Mouse (Mus musculus): Measurements from ENCODE around the gene Ctnnbip1. TPM values are rescaled to one million over a fixed set of nuclear protein-coding genes. Genes with fewer than 3 reads are reported as not detected.

Gene Ctnnbip1
- polyA plus RNA-seq (2012; rRNA removed): 1.7 TPM in 2 replicates

DNA sequence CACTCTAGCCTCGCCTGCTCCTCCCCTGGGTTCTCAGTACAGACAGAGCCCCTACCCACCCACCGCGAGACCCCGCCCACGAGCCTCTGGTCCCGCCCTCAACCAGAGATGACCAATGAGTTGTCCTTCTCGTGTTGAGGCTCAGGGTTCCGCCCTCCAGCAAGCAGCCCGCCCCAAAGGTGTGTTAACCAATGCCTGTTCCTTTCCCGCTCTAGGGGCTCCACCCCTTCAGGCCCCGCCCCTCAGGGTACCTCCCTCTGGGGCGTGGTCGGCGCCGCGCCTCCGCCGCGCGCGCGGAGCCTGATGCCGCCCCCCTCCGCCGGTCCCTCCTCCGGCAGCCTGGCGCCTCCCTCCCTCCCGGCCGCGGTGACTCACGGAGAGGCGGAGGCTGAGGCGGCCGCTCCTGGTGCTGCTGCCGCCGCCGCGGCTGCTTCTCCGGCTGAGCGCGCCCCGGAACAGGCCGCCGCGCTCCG, at the start of gene Ctnnbip1:
TSS of gene Ctnnbip1 (plus strand) at position 369 of the 473 bp plus-strand sequence.

DNA sequence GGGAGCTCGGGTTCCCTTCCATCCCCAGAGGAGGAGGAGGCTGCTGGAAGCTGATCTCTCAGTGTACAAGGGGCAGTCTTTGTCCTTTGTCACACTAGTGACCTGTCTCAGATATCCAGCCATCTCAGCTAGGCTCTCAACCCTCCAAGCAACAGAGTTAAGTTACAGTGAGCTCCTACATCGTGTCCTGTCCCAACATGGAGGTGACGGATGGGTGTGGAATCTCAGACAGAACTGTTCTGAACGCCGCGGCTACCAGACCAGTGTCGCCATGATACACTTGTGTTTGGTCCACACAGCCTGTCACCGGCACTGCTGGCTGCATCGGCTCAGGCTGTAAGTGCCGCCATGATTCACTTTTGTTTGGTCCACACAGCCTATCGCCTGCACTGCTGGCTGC, 41.0 kb upstream of the Ctnnbip1 start, which contains the start of gene Tmem274:
TSS of gene Tmem274 (plus strand) at position 301 of the 400 bp plus-strand sequence.

DNA sequence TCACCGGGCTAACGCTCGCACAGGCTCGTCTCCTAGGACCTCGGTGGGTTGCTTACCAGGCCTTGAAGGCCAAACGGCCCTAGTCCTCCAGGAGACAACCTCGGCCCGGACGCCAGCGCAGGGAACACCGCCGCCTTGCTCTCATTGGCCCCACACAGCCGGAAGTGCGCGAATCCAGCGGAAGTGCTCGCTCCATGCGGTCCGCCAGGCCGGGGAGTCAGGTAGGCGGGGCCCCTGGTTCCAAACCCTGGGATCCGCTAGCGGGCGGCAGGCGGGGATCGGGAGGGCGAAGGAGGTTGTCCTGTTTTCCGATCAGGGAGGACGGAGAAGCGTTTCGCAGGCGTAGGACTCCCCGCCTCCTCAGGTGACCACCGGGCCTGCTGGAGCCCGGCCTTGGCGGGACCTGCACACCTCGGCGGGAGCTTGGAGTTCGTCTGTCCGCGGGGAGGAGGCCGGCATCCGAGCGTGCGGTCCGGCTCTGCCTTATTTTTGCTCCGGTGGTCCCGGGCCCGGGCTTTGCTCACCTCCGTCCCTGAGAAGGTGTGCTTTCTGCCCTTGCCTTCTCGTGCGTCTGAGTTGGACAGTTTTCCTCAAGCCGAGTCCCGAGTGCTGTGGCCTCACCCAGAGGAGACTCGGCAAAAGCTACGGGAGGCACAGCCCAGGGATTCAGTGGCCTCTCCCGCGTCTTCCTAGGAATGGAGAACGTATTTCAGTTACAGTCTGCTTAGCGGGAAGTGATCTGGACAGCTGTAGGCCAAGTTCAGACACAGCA, 32.8 kb upstream of the Ctnnbip1 start, which contains the start of the genes Nmnat1 and Lzic:
TSS of gene Nmnat1 (minus strand) at position 150 of the 772 bp plus-strand sequence.
TSS of gene Lzic (plus strand) at position 177 of the 772 bp plus-strand sequence.

DNA sequence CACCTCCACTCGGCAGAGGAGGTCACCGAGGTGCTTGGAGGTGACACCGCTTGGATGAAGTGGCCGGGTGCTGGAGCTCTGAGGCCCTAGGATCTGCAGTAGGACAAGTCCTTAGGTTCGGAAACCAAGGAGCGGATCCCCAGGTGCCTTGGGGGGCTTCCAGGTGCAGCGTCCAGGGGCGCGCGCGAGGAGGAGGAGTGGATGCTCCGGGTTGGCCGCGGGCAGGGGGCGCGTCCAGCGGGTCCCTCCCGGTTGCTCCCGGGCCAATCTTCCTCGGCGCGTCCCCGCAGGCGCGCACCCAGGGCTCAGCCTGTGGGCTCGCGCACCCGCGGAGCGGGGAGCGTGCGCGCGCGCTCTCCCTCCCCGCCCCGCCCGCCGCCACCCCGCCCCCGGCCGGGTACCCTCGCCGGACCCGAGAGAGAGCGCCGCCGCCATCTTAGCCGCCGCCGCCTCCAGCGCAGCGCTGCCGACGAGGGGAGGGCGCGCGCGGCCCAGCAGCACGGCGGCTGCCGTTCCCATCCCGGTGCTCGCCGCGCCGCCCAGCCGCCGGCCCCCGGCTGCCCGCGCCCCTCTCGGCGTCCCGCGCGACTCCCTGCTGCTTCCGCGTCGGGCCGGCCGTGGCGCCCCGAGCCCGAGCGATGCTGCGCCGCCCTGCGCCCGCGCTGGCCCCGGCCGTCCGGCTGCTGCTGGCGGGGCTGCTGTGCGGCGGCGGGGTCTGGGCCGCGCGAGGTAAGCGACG, 68.2 kb downstream of the Ctnnbip1 start, which contains the start of gene Clstn1:
TSS of gene Clstn1 (plus strand) at position 425 of the 739 bp plus-strand sequence.

Other genes with a start within 250 kb of the Ctnnbip1 start
- 3.9 and 4.1 TPM in 2 replicates for gene Kif1b, start 210.5 kb upstream of the Ctnnbip1 start, polyA plus RNA-seq (2012; rRNA removed)
- gene Ube4b, start 91.5 kb upstream of the Ctnnbip1 start, polyA plus RNA-seq (2012; rRNA removed): 16.5 and 19.4 TPM in 2 replicates
- not detected in 2 replicates for gene Rbp7, start 63.3 kb upstream of the Ctnnbip1 start, polyA plus RNA-seq (2012; rRNA removed)
- gene Tmem274, start 40.9 kb upstream of the Ctnnbip1 start, polyA plus RNA-seq (2012; rRNA removed): not detected in 2 replicates
- 3.6 and 3.8 TPM in 2 replicates for gene Nmnat1, start 33.0 kb upstream of the Ctnnbip1 start, polyA plus RNA-seq (2012; rRNA removed)
- 10.0 and 10.7 TPM in 2 replicates for gene Lzic, start 33.0 kb upstream of the Ctnnbip1 start, polyA plus RNA-seq (2012; rRNA removed)
- 1.3 and 1.4 TPM in 2 replicates for gene Clstn1, start 68.2 kb downstream of the Ctnnbip1 start, polyA plus RNA-seq (2012; rRNA removed)
- gene Pik3cd, start 184.3 kb downstream of the Ctnnbip1 start, polyA plus RNA-seq (2012; rRNA removed): 3.1 and 4.4 TPM in 2 replicates
- gene Tmem201, start 219.8 kb downstream of the Ctnnbip1 start, polyA plus RNA-seq (2012; rRNA removed): 7.2 and 7.4 TPM in 2 replicates